Mouse (Mus musculus): Measurements from ENCODE around the gene Moap1.
A peak's percentile ranks its signal among the peaks of the same experiment; 100 is the strongest.

Moap1 gene

GRCm38 (mm10) chr12:102743589-102744574, at the start of gene Moap1, which contains the start of gene Tmem251:
Gene Moap1 (minus strand): TSS chr12:102743661.
Gene Tmem251 (plus strand): TSS chr12:102743762.
- DNase-seq: peak; percentile 87 to 92

GRCm38 (mm10) chr12:102787927-102788326, 44.5 kb upstream of the Moap1 start:
- no peak for DNase-seq

DNA sequence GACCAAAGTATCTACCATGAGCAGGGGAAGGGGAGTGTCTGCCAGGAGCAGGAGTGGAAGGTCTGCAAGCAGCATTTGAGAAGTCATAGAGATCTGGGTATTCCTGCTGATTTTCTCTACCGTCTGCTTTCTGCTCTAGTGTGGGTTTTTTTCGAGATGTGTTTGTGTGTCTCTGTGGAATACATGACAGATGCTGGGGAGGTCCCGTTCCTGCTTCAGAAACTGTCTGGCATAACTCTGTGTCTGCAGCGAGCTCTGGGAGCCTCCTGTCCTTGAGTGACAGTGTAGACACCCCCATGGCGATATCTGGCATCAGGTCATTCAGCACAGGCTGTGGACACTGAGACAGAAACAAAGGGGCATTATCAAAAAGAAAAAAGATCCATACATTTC, 42.1 kb upstream of the Moap1 start:
- DNase-seq: no peak

GRCm38 (mm10) chr12:102784899-102785592, 41.6 kb upstream of the Moap1 start:
- DNase-seq: no peak

GRCm38 (mm10) chr12:102782841-102783240, 39.4 kb upstream of the Moap1 start:
- DNase-seq: no peak

GRCm38 (mm10) chr12:102779452-102779851, 36.0 kb upstream of the Moap1 start:
- DNase-seq: peak in 1 of 2 experiments; percentile 15

- no peak for DNase-seq
These were observed 34.7 kb upstream of the Moap1 start for GRCm38 (mm10) chr12:102778151-102778550.

DNA sequence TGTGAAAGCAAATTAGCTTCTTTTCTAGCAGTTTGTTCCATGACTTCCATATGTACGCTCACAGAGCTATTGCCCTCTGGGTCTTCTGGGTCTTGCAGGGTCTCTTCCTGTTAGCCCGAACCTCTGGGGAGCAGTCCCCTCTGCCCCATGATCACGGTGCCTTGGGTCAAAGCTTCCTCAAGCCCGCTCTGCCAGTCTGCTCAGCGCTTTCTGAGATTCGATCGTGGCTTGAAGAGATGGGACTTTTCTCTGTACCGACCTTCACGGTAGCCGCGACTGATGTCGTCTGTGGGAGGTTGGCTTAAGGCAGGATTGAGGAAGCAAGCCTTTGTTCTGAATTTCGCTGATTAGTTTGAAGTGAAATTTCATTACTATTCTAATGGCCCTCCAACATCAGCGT, 32.6 kb upstream of the Moap1 start:
- DNase-seq: no peak

- DNase-seq: no peak
These were observed 29.2 kb upstream of the Moap1 start for GRCm38 (mm10) chr12:102772676-102773075.

GRCm38 (mm10) chr12:102771601-102772000, 28.1 kb upstream of the Moap1 start:
- DNase-seq: no peak

- peak in 1 of 2 experiments; percentile 28 for DNase-seq
These were observed 25.5 kb upstream of the Moap1 start for GRCm38 (mm10) chr12:102769000-102769399.

GRCm38 (mm10) chr12:102763696-102764095, 20.2 kb upstream of the Moap1 start:
- no peak for DNase-seq

GRCm38 (mm10) chr12:102761668-102762067, 18.2 kb upstream of the Moap1 start:
- no peak for DNase-seq

- DNase-seq: no peak
These were observed 15.5 kb upstream of the Moap1 start for GRCm38 (mm10) chr12:102758936-102759335.

DNA sequence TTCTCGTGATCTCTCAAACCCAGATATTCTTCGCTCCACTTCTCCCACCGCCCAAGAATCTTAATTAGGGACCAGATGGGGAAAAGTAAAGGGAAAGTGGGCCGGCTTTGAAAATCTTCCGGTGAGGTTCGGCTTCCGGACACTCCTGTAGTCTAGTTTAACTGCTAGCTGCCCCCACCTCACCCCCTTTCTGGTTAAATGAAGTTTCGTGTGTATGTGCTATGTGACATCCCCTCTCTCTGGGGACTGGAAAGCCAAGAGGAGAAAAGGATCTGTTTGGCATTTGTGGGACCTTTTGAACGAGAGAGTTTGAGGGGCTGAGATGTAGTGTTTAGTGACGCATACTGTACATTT, 14.9 kb upstream of the Moap1 start, which contains the start of gene Gm20604:
Gene Gm20604, minus strand, starts transcription at position 270 of the 354 bp plus-strand sequence.
- no peak for DNase-seq

- peak; percentile 97 for DNase-seq
These were observed 14.4 kb upstream of the Moap1 start, which contains the start of the genes Gm28051, Gon7 and Ubr7 for GRCm38 (mm10) chr12:102757689-102758402. Gene Gm28051 (minus strand): TSS chr12:102757765. Gene Gon7 (minus strand): TSS chr12:102757803. Gene Ubr7 (plus strand): TSS chr12:102757967.

- DNase-seq: no peak
These were observed 13.7 kb upstream of the Moap1 start for GRCm38 (mm10) chr12:102757055-102757688.

GRCm38 (mm10) chr12:102756304-102756703, 12.8 kb upstream of the Moap1 start:
- DNase-seq: peak in 1 of 2 experiments; percentile 44

DNA sequence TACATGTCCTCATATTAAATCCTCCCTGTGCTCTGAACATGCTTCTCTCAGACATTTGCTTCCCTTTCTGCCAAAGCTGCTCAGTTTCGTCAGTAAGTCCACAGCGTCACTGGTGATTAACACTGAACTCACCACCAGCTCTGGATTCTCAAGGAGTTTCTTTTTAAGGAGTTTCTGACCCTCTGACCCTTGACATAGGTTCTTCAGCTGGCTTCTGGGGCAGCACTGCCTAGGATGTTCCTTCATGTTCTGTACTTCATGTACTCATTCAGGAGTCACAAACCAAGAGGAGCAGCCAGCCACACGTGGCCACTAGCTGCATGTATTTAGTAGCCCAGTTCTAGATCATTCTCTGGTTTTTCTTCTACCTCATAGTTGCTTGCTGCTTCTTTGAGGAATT, 4.8 kb upstream of the Moap1 start:
- DNase-seq: no peak

GRCm38 (mm10) chr12:102744839-102745238, 1.4 kb upstream of the Moap1 start:
- DNase-seq: no peak

DNA sequence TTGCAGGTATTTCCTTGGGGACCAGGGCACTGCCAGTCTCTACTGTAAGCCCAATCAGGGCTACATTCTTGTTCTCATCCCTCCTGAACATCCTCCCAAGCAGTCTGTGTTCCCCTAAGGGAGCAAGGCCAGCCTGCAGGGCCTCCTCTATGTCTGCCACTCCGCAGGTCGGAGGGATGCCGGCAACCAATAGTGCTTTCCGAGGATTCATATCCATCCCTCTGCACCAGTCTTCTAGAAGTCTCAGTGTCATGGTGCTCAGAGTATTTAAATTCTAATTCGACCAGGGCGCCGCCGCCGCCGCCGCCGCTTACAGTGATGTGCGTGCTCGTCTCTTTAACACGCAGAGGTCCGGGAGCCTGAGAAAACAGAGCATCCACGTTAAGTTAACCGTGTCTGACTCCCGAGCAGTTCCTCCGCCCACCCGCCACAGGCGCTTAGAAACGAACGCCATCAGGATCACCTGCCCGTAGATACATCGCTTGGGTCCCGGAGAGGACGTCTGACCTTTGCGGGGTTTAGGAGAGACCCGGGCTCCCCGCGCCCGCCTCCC, 349 bp downstream of the Moap1 start:
- no peak for DNase-seq

- no peak for DNase-seq
These were observed 1.4 kb downstream of the Moap1 start for GRCm38 (mm10) chr12:102742056-102742455.

Measured in kidney, adult 8-10 months (tissue).